Comparison of ENCODE assay signal across 17 mouse cellular contexts in genomic region chr10:8471012-8471411, GRCm38 (mm10).
"Had no signal": no experiment of that assay in that cellular context is flagged by ENCODE, and none has a peak within 500 bp of the region (broad histone marks: within the 10 kb centered on the region; RNA-seq: fewer than 3 reads in every experiment).

No protein-coding gene starts in this region.

- H3K9me3 ChIP-seq: limb, embryonic 10.5 days; liver, embryonic 15.5 days; neural tube, embryonic 13.5 days; stomach, embryonic 15.5 days had no signal

- DNase-seq: kidney, adult 11 months; kidney, adult 9 months; kidney, postnatal 36 days; layer of hippocampus, adult 9-11 months; layer of hippocampus, postnatal 36 days; lung, adult 2 months; lung, postnatal 36 days; right cerebral cortex, postnatal 14 days; thymus, adult 2 months; thymus, postnatal 36 days had no signal

- ATAC-seq: lung, postnatal 0 days had no signal

- H3K4me1 ChIP-seq: liver, embryonic 15.5 days; neural tube, embryonic 13.5 days; stomach, embryonic 15.5 days had no signal

- H3K4me3 ChIP-seq: limb, embryonic 10.5 days; liver, embryonic 15.5 days; neural tube, embryonic 13.5 days; stomach, embryonic 15.5 days had no signal

- H3K4me2 ChIP-seq: liver, embryonic 11.5 days; liver, embryonic 15.5 days; neural tube, embryonic 13.5 days; stomach, embryonic 15.5 days had no signal

- H3K27me3 ChIP-seq: liver, embryonic 15.5 days; neural tube, embryonic 13.5 days; stomach, embryonic 15.5 days had no signal

- H3K36me3 ChIP-seq: limb, embryonic 10.5 days; liver, embryonic 15.5 days; neural tube, embryonic 13.5 days; stomach, embryonic 15.5 days had no signal

- H3K9ac ChIP-seq: liver, embryonic 15.5 days; neural tube, embryonic 13.5 days; stomach, embryonic 15.5 days had no signal

- H3K27ac ChIP-seq: kidney, postnatal 0 days; limb, embryonic 10.5 days; liver, embryonic 15.5 days; neural tube, embryonic 13.5 days; stomach, embryonic 15.5 days had no signal
